Mouse (Mus musculus) gastrocnemius, adult 18-20 months (tissue): ENCODE measurements around the gene Pfkfb2. TPM values are rescaled to one million over a fixed set of nuclear protein-coding genes. Genes with fewer than 3 reads are reported as not detected.
A peak's percentile ranks its signal among the peaks of the same experiment; 100 is the strongest.
"Not testable (repeated sequence)": the region's sequence is repeated elsewhere in the genome, so short reads cannot be mapped to it uniquely, and the experiment has no call there.

Experiments
- DNase-seq: peaks from one replicate; pipeline ENCODE4 v3.0.0; 2021; ENCODE audit warnings: low spot score
- total RNA-seq, 2 experiments: library from RNA; stranded (reverse); gene quantifications; 2 replicates each; pipeline ENCODE4 v1.2.3; 2021

Pfkfb2 gene
- total RNA-seq, 2 experiments from 2014 or later: 9.7 to 12.8 TPM

GRCm38 (mm10) chr1:130699937-130700633 lies 29.0 kb downstream of the Pfkfb2 start:
- DNase-seq: peak; percentile 23

- no peak for DNase-seq
Measured at GRCm38 (mm10) chr1:130698601-130699000, 30.5 kb downstream of the Pfkfb2 start.

GRCm38 (mm10) chr1:130683905-130684304 lies 45.1 kb downstream of the Pfkfb2 start:
- no peak for DNase-seq

GRCm38 (mm10) chr1:130681656-130682413 lies 47.2 kb downstream of the Pfkfb2 start:
- DNase-seq: no peak

- no peak for DNase-seq
Measured at GRCm38 (mm10) chr1:130681075-130681474, 48.0 kb downstream of the Pfkfb2 start.

GRCm38 (mm10) chr1:130678551-130678950 lies 50.5 kb downstream of the Pfkfb2 start:
- no peak for DNase-seq

- DNase-seq: not testable (repeated sequence)
Measured at GRCm38 (mm10) chr1:130663576-130663975, 65.5 kb downstream of the Pfkfb2 start.

- DNase-seq: no peak
Measured at GRCm38 (mm10) chr1:130661454-130661853, 67.6 kb downstream of the Pfkfb2 start, which contains the start of gene C4bp. TSS of gene C4bp (minus strand) at chr1:130661632.

GRCm38 (mm10) chr1:130659641-130660040 lies 69.4 kb downstream of the Pfkfb2 start:
- not testable (repeated sequence) for DNase-seq

GRCm38 (mm10) chr1:130644103-130644502 lies 85.0 kb downstream of the Pfkfb2 start:
- DNase-seq: no peak

GRCm38 (mm10) chr1:130640967-130641366 lies 88.1 kb downstream of the Pfkfb2 start:
- DNase-seq: no peak

Other genes starting within 250 kb of the Pfkfb2 start
- not detected for gene Zp3r, start 99.6 kb downstream of the Pfkfb2 start, total RNA-seq
- under 1 TPM in 1 of 2 experiments, not detected in 1; 0.19 TPM for gene C4bp, start 67.6 kb downstream of the Pfkfb2 start, total RNA-seq
- gene Gm29427, start 13.5 kb downstream of the Pfkfb2 start, total RNA-seq: not detected
- gene Yod1, start 11.9 kb downstream of the Pfkfb2 start, total RNA-seq: 1 to 10 TPM; 2.9 to 3.5 TPM
- under 1 TPM; 0.09 to 0.24 TPM for gene AA986860, start 2.7 kb upstream of the Pfkfb2 start, total RNA-seq
- gene Fcamr, start 71.6 kb upstream of the Pfkfb2 start, total RNA-seq: not detected
- under 1 TPM; 0.14 to 0.52 TPM for gene Pigr, start 97.4 kb upstream of the Pfkfb2 start, total RNA-seq
- under 1 TPM in 1 of 2 experiments, not detected in 1; 0.14 TPM for gene Fcmr, start 136.4 kb upstream of the Pfkfb2 start, total RNA-seq
- not detected for gene Il24, start 158.2 kb upstream of the Pfkfb2 start, total RNA-seq
- not detected for gene Il20, start 182.2 kb upstream of the Pfkfb2 start, total RNA-seq
- gene Il19, start 210.9 kb upstream of the Pfkfb2 start, total RNA-seq: not detected